Mouse (Mus musculus) embryonic facial prominence, embryonic 11.5 days (tissue): ENCODE measurements around the gene Cblb. TPM values are rescaled to one million over a fixed set of nuclear protein-coding genes. Genes with fewer than 3 reads are reported as not detected.

ENCODE experiments used
- ATAC-seq: fragments of 200-750 bp; cut with Nextera tagmentation; replicated peaks from 2 replicates; pipeline ENCODE4 v1.8.0; 2017; ENCODE audit warnings: low read depth; ENCODE audit not compliant: insufficient number of reproducible peaks, low FRiP score, low TSS enrichment
- DNase-seq: peaks from one replicate; pipeline ENCODE4 v3.0.0-alpha.2; 2015; ENCODE audit warnings: low spot score
- H3K27ac ChIP-seq: fragments of 300-500 bp; sonication (generic); replicated peaks from 2 replicates; pipeline ENCODE4 v1.5.1; 2014; ENCODE audit warnings: mild to moderate bottlenecking, low read depth, low read length, control low read depth
- H3K27me3 ChIP-seq: fragments of 300-500 bp; sonication (generic); 2 replicates; pipeline ENCODE4 v1.6.1; 2014; ENCODE audit warnings: mild to moderate bottlenecking, low read length, moderate library complexity, mixed read lengths; ENCODE audit not compliant: control insufficient read depth, insufficient read depth
- H3K36me3 ChIP-seq: fragments of 300-500 bp; sonication (generic); replicated peaks from 2 replicates; pipeline ENCODE4 v1.6.1; 2014; ENCODE audit warnings: low read depth, mild to moderate bottlenecking, low read length, moderate library complexity, mixed read lengths; ENCODE audit not compliant: control insufficient read depth, insufficient read depth
- H3K4me1 ChIP-seq: fragments of 300-500 bp; sonication (generic); 2 replicates; pipeline ENCODE4 v1.6.1; 2014; ENCODE audit warnings: low read length, mixed read lengths; ENCODE audit not compliant: control insufficient read depth, insufficient read depth
- H3K4me2 ChIP-seq: fragments of 300-500 bp; sonication (generic); 2 replicates; pipeline ENCODE4 v1.6.1; 2014; ENCODE audit warnings: low read depth, mild to moderate bottlenecking, control low read depth, low read length, moderate library complexity
- H3K4me3 ChIP-seq: fragments of 300-500 bp; sonication (generic); 2 replicates; pipeline ENCODE4 v1.5.1; 2014; ENCODE audit warnings: low read depth, low read length, control low read depth
- H3K9ac ChIP-seq: fragments of 300-500 bp; sonication (generic); replicated peaks from 2 replicates; pipeline ENCODE4 v1.6.1; 2014; ENCODE audit warnings: mild to moderate bottlenecking, control low read depth, low read length
- H3K9me3 ChIP-seq: fragments of 300-500 bp; sonication (generic); replicated peaks from 2 replicates; pipeline ENCODE4 v1.6.1; 2016; ENCODE audit warnings: mild to moderate bottlenecking, low read length, inconsistent platforms, mixed read lengths; ENCODE audit not compliant: control insufficient read depth
- WGBS: fragments of 180-500 bp; shearing (Covaris S2); extraction: QIAGEN DNeasy Blood & Tissue Kit; methylation state at CpG from one replicate; pipeline ENCODE4 v1.1.7; 2014; 5-methylcytosine and 5-hydroxymethylcytosine counted together
- polyA plus RNA-seq: library from polyadenylated mRNA; unstranded; fragments of >200 nt; fragmentation: Nextera tagmentation; extraction: Ambion mirVana; gene quantifications from 2 replicates; pipeline ENCODE4 v1.2.1, GENCODE M21; 2014

Cblb gene
- polyA plus RNA-seq, 1 experiment from 2014 or later, result 30.0 TPM

- Histone ChIP-seq H3K4me3 (no peak overlapping the region), H3K36me3 (no peaks in the 10 kb centered on the region), H3K9me3 (no peaks in the 10 kb centered on the region), H3K27ac (no peak overlapping the region), H3K9ac (no peak overlapping the region), H3K4me2 (no peak overlapping the region), H3K27me3 (no peaks in the 10 kb centered on the region), H3K4me1 (no peaks in the 10 kb centered on the region)
- ATAC-seq (no peak), DNase-seq (no peak)
Measured at GRCm38 (mm10) chr16:52173253-52173652, 142.2 kb downstream of the Cblb start.

GRCm38 (mm10) chr16:52179839-52180238, 148.8 kb downstream of the Cblb start:
- Histone ChIP-seq H3K27ac (no peak overlapping the region), H3K27me3 (no peaks in the 10 kb centered on the region), H3K4me1 (no peaks in the 10 kb centered on the region), H3K36me3 (no peaks in the 10 kb centered on the region; the same call in 1 of the 2 replicates), H3K4me2 (no peak overlapping the region), H3K9ac (no peak overlapping the region), H3K9me3 (no peaks in the 10 kb centered on the region), H3K4me3 (no peak overlapping the region)
- no peak for ATAC-seq
- DNase-seq, result no peak
- WGBS, result 100% methylated on average over 3 of the region's 3 CpGs

DNA sequence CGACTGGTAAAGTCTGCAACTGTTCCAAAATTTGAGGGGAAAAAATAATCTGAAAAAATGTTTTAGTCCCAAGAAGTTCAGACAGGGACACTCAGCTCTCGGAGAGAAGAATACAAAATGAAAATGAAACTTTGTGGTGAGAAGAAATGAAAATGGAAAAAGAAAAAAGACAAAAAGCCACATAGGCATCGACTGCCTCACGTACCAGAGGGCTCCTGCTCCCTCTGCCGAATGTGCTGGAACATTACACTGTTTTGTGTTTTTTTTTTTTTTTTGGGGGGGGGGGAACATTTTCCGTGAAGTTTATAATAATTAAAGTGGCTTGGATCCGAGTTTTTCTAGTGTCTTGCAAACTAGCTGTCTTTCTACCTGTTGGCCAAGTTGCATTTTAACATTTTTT, 151.0 kb downstream of the Cblb start:
- Histone ChIP-seq H3K4me2 (no peak overlapping the region), H3K27ac (no peak overlapping the region), H3K9ac (no peak overlapping the region), H3K36me3 (no peaks in the 10 kb centered on the region; the same call in 1 of the 2 replicates), H3K4me1 (no peaks in the 10 kb centered on the region), H3K9me3 (no peaks in the 10 kb centered on the region), H3K4me3 (no peak overlapping the region), H3K27me3 (no peaks in the 10 kb centered on the region)
- ATAC-seq (no peak), DNase-seq (no peak)
- WGBS, result 85% methylated on average over 7 of the region's 7 CpGs

DNA sequence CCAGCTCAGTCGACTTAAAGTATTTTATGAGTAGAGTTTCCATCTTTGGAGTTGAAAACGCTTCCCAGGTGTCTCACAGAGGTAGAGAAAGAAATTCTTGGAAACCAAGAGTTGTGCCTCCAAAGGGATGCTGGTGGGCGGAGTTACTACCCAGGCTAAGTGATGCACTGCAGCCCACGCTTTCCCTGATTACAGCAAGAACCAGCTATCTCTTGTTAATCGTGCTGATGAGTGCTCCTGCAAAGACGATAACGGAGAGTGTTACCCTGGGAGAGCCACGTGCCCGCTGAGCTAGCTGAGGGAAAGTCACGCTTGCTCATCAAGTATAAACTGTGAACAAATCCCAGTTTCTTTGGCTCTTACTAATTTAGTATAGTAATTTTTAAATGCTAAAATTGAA, 153.3 kb downstream of the Cblb start:
- Histone ChIP-seq H3K27me3 (no peaks in the 10 kb centered on the region), H3K27ac (no peak overlapping the region), H3K4me2 (no peak overlapping the region), H3K9ac (no peak overlapping the region), H3K4me1 (no peaks in the 10 kb centered on the region), H3K9me3 (no peaks in the 10 kb centered on the region), H3K4me3 (no peak overlapping the region), H3K36me3 (no peaks in the 10 kb centered on the region; the same call in 1 of the 2 replicates)
- DNase-seq (no peak), ATAC-seq (no peak)
- WGBS, result 88% methylated on average over 10 of the region's 10 CpGs

DNA sequence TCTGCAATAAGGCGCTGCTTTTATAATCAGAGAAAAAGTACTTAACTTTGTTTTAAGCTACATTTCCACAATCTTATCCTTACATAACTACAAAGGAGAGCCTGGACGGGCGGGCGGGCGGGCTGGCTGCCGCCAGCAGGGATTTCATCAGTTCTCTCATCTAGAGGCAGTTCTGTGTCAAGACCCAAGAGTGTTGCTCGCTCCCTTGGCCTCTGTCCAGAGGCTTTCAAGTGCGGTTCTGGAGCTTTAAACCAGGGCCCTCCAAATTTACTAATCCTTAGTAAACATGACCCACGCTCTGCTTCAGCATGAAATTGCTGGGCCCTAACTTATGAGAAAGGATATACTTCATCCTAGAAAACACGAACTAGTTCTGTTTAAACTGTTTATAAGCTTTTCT, 155.7 kb downstream of the Cblb start:
- H3K9ac ChIP-seq, result no peak overlapping the region
- no peak for ATAC-seq
- peaks cover 2% of the 10 kb centered on the region for H3K36me3 ChIP-seq

GRCm38 (mm10) chr16:52189103-52189502, 158.1 kb downstream of the Cblb start:
- Histone ChIP-seq H3K36me3 (peaks cover 2% of the 10 kb centered on the region), H3K27me3 (no peaks in the 10 kb centered on the region), H3K9ac (no peak overlapping the region), H3K27ac (no peak overlapping the region), H3K4me2 (no peak overlapping the region), H3K4me3 (no peak overlapping the region), H3K9me3 (no peaks in the 10 kb centered on the region), H3K4me1 (no peaks in the 10 kb centered on the region)
- 63% methylated on average over 1 of the region's 2 CpGs for WGBS
- DNase-seq, result no peak
- no peak for ATAC-seq

More for the DNA sequence above, 155.7 kb downstream of the Cblb start:
- Histone ChIP-seq H3K4me3 (no peak overlapping the region), H3K4me1 (no peaks in the 10 kb centered on the region), H3K9me3 (no peaks in the 10 kb centered on the region), H3K27me3 (no peaks in the 10 kb centered on the region), H3K4me2 (no peak overlapping the region), H3K27ac (no peak overlapping the region)
- 90% methylated on average over 10 of the region's 10 CpGs for WGBS
- DNase-seq, result no peak

GRCm38 (mm10) chr16:52190714-52191113, 159.7 kb downstream of the Cblb start:
- Histone ChIP-seq H3K27ac (no peak overlapping the region), H3K9ac (no peak overlapping the region), H3K27me3 (no peaks in the 10 kb centered on the region), H3K4me1 (no peaks in the 10 kb centered on the region), H3K9me3 (no peaks in the 10 kb centered on the region), H3K4me3 (no peak overlapping the region), H3K4me2 (no peak overlapping the region), H3K36me3 (peaks cover 2% of the 10 kb centered on the region)
- DNase-seq (no peak), ATAC-seq (no peak)
- WGBS, result 93% methylated on average over 5 of the region's 5 CpGs

DNA sequence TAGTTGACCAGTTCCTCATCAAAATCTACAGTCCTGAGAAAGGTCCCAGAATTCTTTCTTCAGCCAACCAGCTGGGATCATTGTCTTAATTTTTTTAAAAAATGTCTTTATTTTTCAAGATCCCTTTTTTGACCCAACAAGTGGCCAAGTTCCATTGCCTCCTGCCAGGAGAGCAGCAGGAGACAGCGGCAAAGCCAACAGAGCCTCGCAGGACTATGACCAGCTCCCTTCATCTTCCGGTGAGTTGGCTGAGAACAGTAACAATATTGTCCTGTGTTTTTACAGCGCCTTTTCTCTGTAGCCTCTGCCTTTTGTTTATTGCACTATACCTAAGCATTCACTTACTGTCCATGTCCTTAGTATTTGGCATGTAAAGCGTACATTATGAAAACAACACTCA, 163.0 kb downstream of the Cblb start:
- no peak overlapping the region for H3K4me2 ChIP-seq
- ATAC-seq, result no peak
- no peaks in the 10 kb centered on the region for H3K27me3 ChIP-seq
- H3K36me3 ChIP-seq, result peaks cover 2% of the 10 kb centered on the region
- no peak overlapping the region for H3K9ac ChIP-seq
- H3K27ac ChIP-seq, result no peak overlapping the region
- no peaks in the 10 kb centered on the region for H3K9me3 ChIP-seq
- no peak overlapping the region for H3K4me3 ChIP-seq
- WGBS, result 91% methylated on average over 5 of the region's 5 CpGs
- DNase-seq, result no peak
- no peaks in the 10 kb centered on the region for H3K4me1 ChIP-seq
